Mouse (Mus musculus) thymus, postnatal 10 days (tissue): Measurements from ENCODE around the gene Zfp597.

Source experiments
- DNase-seq, 2 experiments: peaks; one replicate each; pipeline ENCODE4 v3.0.0; 2021; ENCODE audit warnings: low spot score in 2 of 2

Zfp597 gene

DNA sequence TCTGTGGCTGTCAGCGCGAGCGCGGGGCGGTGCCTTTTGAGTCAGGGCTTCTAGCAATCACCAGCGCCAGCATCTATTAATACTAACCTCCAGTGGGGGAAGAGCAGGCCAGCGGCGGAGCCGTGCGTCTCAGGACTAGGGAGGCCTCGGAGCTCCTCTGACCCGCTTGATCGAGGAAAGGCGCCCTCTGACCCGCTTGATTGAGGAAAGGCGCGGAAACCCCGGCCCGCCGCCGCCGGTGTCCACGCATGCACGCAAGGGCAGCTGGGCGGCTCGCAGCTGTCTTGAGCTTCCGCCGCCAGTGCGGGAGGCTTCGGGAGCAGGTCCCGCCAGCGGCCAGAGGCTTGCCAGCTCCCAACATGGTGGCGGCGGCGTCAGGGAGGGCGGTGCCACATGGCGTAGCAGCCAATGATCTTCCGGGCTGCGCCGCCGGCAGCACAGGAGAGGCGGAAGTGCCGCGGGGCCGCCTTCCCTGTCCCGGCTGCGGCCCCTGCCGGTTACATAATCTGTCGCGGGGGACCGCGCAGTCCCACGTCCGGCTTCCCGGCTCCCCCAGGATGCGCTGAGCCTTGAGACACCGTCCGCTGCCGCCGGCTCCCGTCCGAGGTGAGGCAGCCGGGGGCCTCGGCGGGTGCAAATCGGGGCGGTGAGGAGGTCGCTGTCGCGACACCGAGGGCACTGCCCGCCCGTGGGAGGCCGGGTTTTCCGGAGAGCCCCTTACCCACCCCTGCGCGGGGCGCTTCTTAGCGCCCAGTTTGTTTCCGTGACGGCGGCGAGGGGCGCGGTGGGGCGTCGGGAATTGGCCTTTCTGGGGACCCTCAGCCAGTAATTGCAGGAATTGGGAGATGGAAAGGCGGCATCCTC lies at the start of gene Zfp597, which contains the start of gene Gm20695:
Gene Zfp597 (minus strand): TSS at position 361 of the 864 bp plus-strand sequence.
Gene Gm20695 (plus strand): TSS at position 448 of the 864 bp plus-strand sequence.
- peak; percentile 87 to 92 for DNase-seq

- DNase-seq, result no peak
These were observed 49.7 kb upstream of the Zfp597 start for GRCm38 (mm10) chr16:3934091-3934490.

DNA sequence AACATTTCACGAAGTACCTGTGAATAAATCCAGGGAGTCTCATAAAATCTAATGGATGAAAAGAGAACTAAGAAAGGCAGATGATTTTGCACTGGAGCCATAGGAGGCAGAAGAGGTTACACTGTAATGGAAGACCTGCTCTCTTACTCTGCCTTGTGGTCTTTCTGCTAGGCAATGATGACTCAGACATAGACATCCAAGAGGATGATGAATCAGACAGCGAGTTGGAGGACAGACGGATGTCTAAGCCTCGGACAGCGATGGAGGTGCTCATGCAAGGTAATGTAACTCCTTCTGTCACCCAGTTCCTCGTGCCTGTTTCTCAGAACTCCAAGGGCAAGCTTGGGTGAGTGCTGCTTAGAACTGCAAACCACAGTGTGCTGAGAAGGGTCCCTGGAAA lies 49.2 kb upstream of the Zfp597 start:
- DNase-seq, result no peak

- no peak for DNase-seq
These were observed 44.8 kb upstream of the Zfp597 start for GRCm38 (mm10) chr16:3929151-3929550.

DNA sequence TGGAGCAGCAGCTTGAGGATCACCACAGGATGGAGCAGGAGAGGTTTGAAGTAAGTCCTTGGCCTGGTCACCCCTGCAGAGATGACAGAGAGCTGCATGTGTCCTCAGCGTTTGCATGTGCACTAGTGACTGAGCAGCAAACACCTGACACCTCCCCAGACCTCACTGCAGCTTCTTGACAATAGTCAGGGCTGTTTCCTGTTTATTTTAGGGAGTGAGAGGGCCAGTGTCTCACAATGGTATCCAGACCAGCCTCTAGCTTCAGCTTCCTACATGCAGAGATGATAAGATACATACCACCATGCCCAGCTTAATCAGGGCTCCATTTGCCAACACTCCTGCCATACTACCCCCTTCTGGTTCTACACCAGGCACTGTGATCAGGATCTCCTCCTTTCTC lies 44.2 kb upstream of the Zfp597 start:
- DNase-seq, result no peak

DNA sequence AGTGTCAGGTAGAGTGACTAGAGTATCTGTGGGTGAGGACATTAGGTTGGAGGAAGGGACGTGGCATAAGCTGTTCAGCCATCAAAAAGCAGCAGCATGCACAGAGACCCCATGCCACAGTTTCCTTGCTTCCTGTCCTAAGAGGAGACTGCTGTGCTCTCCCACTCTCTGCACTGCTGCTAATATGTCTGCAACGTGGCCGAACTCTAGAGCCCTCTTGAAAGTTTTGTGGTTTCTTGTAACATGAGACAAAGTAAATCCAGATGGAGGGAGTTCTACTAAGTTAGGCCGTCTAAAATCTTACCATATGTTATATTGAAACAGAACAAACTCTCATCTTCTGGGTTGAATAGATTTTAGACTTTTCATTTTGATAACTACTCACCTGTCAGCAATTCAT lies 39.6 kb upstream of the Zfp597 start:
- DNase-seq, result no peak

DNA sequence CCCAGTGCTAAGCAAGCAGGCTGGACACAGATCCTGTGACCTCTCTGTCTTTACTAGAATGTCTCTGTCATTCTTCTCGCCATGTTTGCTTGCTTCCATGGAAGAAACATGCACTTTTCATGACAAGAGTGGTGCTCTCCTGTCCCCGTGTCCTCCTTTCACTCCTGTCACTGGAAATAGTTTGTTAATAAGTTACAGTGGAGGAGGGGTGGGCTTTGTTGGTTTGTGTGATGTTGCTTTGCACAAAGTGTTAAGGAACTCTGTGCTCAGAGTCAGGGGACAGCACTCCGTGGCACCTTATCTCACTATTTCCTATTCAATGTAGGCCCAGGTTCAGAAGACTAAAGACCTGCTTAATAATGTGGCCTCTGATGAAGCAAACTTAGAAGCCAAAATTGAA lies 39.2 kb upstream of the Zfp597 start:
- no peak for DNase-seq

- no peak for DNase-seq
These were observed 36.4 kb upstream of the Zfp597 start for GRCm38 (mm10) chr16:3920756-3921155.

DNA sequence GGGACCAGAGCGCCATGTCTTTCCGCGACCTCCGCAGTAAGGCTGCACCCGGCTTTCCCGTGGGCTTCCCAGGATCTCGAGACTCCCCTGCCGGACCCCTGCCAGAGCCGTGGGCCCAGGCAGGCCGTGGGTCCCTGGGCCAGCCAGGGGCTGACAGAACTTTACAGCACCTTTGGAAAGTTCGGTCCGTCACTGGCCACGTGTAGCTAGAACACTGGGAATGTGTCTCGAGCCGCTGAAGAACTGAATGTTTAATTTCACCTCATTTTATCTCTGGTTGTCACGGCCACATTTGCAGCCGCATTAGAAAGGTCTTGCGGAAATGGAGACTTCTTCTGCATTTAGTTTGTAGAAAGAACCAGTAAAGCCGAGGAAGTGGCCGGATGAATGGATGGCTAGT lies 24.8 kb upstream of the Zfp597 start:
- no peak for DNase-seq

- peak; percentile 74 to 82 for DNase-seq
These were observed 24.3 kb upstream of the Zfp597 start, which contains the start of the genes 1700037C18Rik and Cluap1 for GRCm38 (mm10) chr16:3908537-3909111. Gene 1700037C18Rik, minus strand, starts transcription at chr16:3908689. Gene Cluap1, plus strand, starts transcription at chr16:3908801.

DNA sequence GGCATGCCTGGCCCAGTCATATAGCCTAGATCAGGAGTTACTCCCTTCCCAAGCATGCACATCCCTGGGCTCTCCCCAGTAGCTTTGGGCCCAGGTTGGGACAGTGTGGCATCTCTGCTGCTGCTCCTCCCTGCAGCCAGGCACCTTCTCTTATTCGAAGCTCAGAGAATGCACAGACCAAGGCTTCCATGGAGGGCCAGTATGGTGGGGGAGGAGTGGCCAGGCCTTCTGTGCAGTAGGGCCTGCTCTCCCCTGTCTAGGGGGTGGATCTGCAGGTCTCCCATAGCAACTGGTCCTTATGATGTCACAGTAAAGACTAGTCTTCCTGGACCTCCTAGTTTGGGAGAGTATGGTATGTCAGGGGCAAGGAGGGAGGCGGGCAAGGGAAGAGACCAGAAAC lies 23.1 kb upstream of the Zfp597 start:
- no peak for DNase-seq

DNA sequence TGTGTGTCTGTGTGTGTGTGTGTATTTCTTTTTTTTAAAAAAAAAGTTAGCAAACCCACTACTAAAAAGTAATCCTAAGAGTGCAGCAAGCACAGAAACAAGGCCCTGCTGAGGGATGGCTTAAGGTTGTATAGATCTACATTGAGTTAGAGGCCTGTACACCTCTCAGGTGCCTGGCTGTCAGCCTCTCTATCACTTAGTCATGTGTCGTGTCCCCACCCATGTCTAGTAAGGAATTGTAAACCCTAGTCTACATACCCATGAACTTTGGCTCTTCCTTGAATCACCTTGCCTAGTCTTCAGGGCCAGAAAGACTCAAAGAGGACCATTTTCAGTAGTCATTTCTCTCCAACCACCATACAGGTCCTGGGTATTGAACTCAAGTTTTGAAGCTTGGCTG lies 12.2 kb upstream of the Zfp597 start:
- DNase-seq, result no peak

GRCm38 (mm10) chr16:3896046-3896445 lies 11.7 kb upstream of the Zfp597 start:
- DNase-seq, result no peak

- peak; percentile 19 to 32 for DNase-seq
These were observed 10.9 kb upstream of the Zfp597 start for GRCm38 (mm10) chr16:3895173-3895792.

DNA sequence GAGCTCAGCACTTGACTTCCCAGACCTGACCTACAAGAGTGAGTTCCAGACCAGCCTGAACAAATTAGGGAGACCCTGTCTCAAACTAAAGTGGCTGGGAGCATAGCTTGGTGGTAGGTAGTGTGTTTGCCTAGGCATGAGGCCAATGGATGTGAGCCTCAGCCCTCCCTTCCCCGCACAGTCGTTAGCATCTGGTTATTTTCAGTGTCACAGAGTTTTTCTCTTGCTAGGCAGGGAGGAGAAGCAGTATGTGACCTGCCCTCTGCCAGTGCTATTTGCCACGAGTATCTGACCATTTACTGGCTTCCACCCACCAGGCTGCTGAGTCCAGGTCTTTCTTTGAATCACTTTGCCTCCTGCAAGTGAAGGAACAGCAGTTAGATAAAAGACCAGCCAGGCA lies 9.4 kb upstream of the Zfp597 start:
- no peak for DNase-seq

GRCm38 (mm10) chr16:3891621-3892295 lies 7.4 kb upstream of the Zfp597 start:
- DNase-seq, result no peak

DNA sequence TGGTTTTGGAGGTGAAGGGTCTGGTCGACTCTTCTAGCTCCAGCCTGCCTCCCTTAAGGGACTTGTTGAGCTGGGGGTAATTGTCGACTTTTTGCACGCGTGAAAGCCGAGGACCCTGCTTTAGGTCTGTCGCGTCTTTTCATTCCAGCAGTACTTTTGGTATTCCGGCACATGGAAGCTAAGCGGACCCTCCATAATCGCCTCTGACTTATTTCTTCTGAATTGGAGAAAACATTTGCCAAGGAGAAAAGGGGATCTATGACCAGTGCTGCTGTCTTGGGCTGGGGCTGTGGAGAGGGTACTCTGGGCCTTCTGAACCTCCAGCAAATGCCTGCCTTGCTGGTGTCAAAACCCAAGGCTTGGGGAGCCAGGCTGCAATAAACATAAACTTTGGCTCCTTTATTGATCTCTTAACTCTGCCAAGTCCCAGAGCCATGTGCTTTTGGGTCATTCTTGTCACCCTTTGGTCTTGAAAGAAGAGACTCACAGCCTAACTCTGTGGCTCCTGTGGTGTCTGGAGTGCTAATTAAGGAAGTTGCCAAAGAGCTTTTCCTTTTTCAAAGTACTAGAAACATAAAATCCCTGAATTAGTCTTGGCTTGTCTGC lies 807 bp upstream of the Zfp597 start:
- no peak for DNase-seq

- no peak for DNase-seq
These were observed 8.0 kb downstream of the Zfp597 start for GRCm38 (mm10) chr16:3876346-3876745.

- DNase-seq, result peak; percentile 89 to 92
These were observed 11.9 kb downstream of the Zfp597 start, which contains the start of gene Naa60 for GRCm38 (mm10) chr16:3872216-3873047. Gene Naa60, plus strand, starts transcription at chr16:3872375.

- DNase-seq, result no peak
These were observed 12.5 kb downstream of the Zfp597 start for GRCm38 (mm10) chr16:3871815-3872214.

GRCm38 (mm10) chr16:3859254-3859653 lies 25.1 kb downstream of the Zfp597 start:
- no peak for DNase-seq
